ENCODE assay signal across 7 mouse cellular contexts in the genomic region with DNA sequence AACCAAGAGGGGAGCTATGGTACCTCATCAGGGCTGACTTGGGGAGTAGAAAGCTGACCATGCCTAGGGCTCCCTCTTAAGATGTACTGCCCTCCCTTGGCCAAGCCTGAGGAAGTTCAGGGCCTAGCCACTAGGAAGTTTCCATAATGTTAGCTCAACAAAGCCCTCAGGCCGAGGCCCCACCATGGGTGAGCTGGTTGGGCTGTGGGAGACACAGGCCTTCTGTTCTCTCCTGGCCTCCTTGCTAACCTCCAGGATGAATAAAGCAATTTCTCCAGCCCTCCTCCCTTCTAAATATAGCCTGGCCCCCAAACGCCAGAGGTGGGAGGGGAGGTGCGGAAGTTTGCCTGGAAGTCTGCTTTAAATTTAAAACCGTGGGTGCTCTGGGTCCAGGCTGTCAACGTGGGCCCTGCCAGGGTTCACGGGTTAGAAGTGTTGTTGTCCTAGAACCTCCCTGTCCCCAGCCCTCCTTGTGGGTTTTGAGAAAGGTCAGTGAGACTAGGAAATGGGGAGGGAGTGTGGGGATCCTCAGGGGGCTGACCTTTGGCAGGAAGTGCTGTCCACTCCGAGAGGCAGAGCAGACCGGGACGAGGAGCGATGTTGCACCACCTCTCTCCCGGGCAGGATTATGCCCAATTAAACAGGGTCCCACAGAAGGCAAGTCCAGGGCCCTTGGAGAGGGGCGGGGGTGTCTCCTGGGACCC. TPM values are rescaled to one million over a fixed set of nuclear protein-coding genes. Genes with fewer than 3 reads are reported as not detected.
DNase-seq lines count a peak whose midpoint lies in the region; ATAC-seq and TF ChIP-seq lines count a peak whose summit lies in the region.

No protein-coding gene starts in this region.

- H3K4me1 ChIP-seq in embryonic facial prominence, embryonic 15.5 days: peaks cover 46% of the 10 kb centered on the region
- peaks cover 27% of the 10 kb centered on the region for H3K4me1 ChIP-seq in hindbrain, embryonic 16.5 days (ENCODE audit: control insufficient read depth, insufficient read depth, low read depth, low read length)
- H3K4me1 ChIP-seq in lung, postnatal 0 days (ENCODE audit: insufficient read depth, low read depth, low read length): peaks cover 5% of the 10 kb centered on the region; the same call in 1 of the 2 replicates

- 13% methylated on average over 12 of the region's 12 CpGs for WGBS in embryonic facial prominence, embryonic 15.5 days
- 27% methylated on average over 12 of the region's 12 CpGs for WGBS in hindbrain, embryonic 16.5 days
- 17% methylated on average over 12 of the region's 12 CpGs for WGBS in lung, postnatal 0 days

- H3K36me3 ChIP-seq in embryonic facial prominence, embryonic 15.5 days: no peaks in the 10 kb centered on the region
- H3K36me3 ChIP-seq in hindbrain, embryonic 16.5 days (ENCODE audit: control insufficient read depth, insufficient read depth, low read length): no peaks in the 10 kb centered on the region
- H3K36me3 ChIP-seq in lung, postnatal 0 days (ENCODE audit: insufficient read depth, low read length): no peaks in the 10 kb centered on the region

- peak overlapping the region; percentile 60 for H3K27ac ChIP-seq in embryonic facial prominence, embryonic 15.5 days (replicated peaks)
- H3K27ac ChIP-seq in hindbrain, embryonic 16.5 days (ENCODE audit: low read depth, low read length): no peak overlapping the region
- H3K27ac ChIP-seq in lung, postnatal 0 days (ENCODE audit: low read length): peak overlapping the region; percentile 84

- no peaks in the 10 kb centered on the region for H3K9me3 ChIP-seq in embryonic facial prominence, embryonic 15.5 days (replicated peaks)
- H3K9me3 ChIP-seq in hindbrain, embryonic 16.5 days (ENCODE audit: control insufficient read depth, low read length): no peaks in the 10 kb centered on the region
- no peaks in the 10 kb centered on the region for H3K9me3 ChIP-seq in lung, postnatal 0 days (ENCODE audit: low read length)

- H3K27me3 ChIP-seq in embryonic facial prominence, embryonic 15.5 days: peaks cover 4% of the 10 kb centered on the region; the same call in 1 of the 2 replicates
- peaks cover 5% of the 10 kb centered on the region; the same call in 1 of the 2 replicates for H3K27me3 ChIP-seq in hindbrain, embryonic 16.5 days (replicated peaks; ENCODE audit: control insufficient read depth, insufficient read depth, low read length)
- no peaks in the 10 kb centered on the region for H3K27me3 ChIP-seq in lung, postnatal 0 days (replicated peaks; ENCODE audit: insufficient read depth, low read length)

- peak; percentile 55 for TF ChIP-seq CTCF in lung, postnatal 0 days (IDR thresholded peaks at IDR 0.05)

- peak; percentile 18; the same call in 1 of the 2 replicates for ATAC-seq in embryonic facial prominence, embryonic 15.5 days (ENCODE audit: insufficient number of reproducible peaks, low FRiP score, low TSS enrichment, low read depth)
- no peak for ATAC-seq in hindbrain, embryonic 16.5 days
- peak; percentile 58 for ATAC-seq in lung, postnatal 0 days
- ATAC-seq in monocyte, adult 5-6 weeks (replicated peaks; ENCODE audit: insufficient number of reproducible peaks, low FRiP score, low TSS enrichment, poor library complexity, severe bottlenecking): no peak

- H3K4me3 ChIP-seq in embryonic facial prominence, embryonic 15.5 days (replicated peaks): peak overlapping the region; percentile 40
- H3K4me3 ChIP-seq in hindbrain, embryonic 16.5 days (ENCODE audit: low read length): peak overlapping the region; percentile 32
- H3K4me3 ChIP-seq in lung, postnatal 0 days (ENCODE audit: low read depth, low read length): peak overlapping the region; percentile 19

- peak overlapping the region; percentile 66 for H3K4me2 ChIP-seq in embryonic facial prominence, embryonic 15.5 days (replicated peaks)
- peak overlapping the region; percentile 58 for H3K4me2 ChIP-seq in hindbrain, embryonic 16.5 days (ENCODE audit: low read length)
- H3K4me2 ChIP-seq in lung, postnatal 0 days (replicated peaks; ENCODE audit: low read depth, low read length): peak overlapping the region; percentile 50

- DNase-seq in NIH3T3 (ENCODE audit: low read depth): peak; percentile 79
- DNase-seq in lung, postnatal 0 days (ENCODE audit: low spot score): peak; percentile 84
- no peak for DNase-seq in ovary, adult 18-20 months (ENCODE audit: low spot score)
- DNase-seq in right cerebral cortex, postnatal 4 days: no peak

- no peak for TF ChIP-seq EP300 in lung, postnatal 0 days (IDR thresholded peaks at IDR 0.05)

- peak overlapping the region; percentile 35; the same call in 1 of the 2 replicates for H3K9ac ChIP-seq in embryonic facial prominence, embryonic 15.5 days
- H3K9ac ChIP-seq in hindbrain, embryonic 16.5 days (ENCODE audit: low read depth, low read length): peak overlapping the region; percentile 47
- no peak overlapping the region for H3K9ac ChIP-seq in lung, postnatal 0 days (replicated peaks; ENCODE audit: low read depth)

RNA-seq across cellular contexts. Expression of gene Exoc3l4, which starts 4.1 kb away (rescaled TPM):
- polyA plus RNA-seq in embryonic facial prominence, embryonic 15.5 days (2015; fragmentation: Nextera tagmentation; extraction: Ambion mirVana): 10.6 and 11.1 TPM in 2 replicates
- polyA plus RNA-seq in hindbrain, embryonic 16.5 days (2015; fragmentation: Nextera tagmentation; extraction: Ambion mirVana): 2.6 and 2.7 TPM in 2 replicates
- 21.3 and 24.4 TPM in 2 replicates for polyA plus RNA-seq in lung, postnatal 0 days (2015; fragmentation: Nextera tagmentation; extraction: Ambion mirVana)
- total RNA-seq in monocyte, adult 5-6 weeks (2017): 1.1 TPM in 1 of 3 replicates, not detected in the others

RNA-seq across cellular contexts. Expression of gene Lbhd2, which starts 6.1 kb away (rescaled TPM):
- 3.7 and 5.0 TPM in 2 replicates for polyA plus RNA-seq in embryonic facial prominence, embryonic 15.5 days (2015; fragmentation: Nextera tagmentation; extraction: Ambion mirVana)
- polyA plus RNA-seq in hindbrain, embryonic 16.5 days (2015; fragmentation: Nextera tagmentation; extraction: Ambion mirVana): 2.5 and 3.3 TPM in 2 replicates
- 0.37 and 1.1 TPM in 2 replicates for polyA plus RNA-seq in lung, postnatal 0 days (2015; fragmentation: Nextera tagmentation; extraction: Ambion mirVana)
- total RNA-seq in monocyte, adult 5-6 weeks (2017): not detected in 3 replicates

RNA-seq across cellular contexts. Expression of gene Tnfaip2, which starts 29.5 kb away (rescaled TPM):
- 11.8 and 17.6 TPM in 2 replicates for polyA plus RNA-seq in embryonic facial prominence, embryonic 15.5 days (2015; fragmentation: Nextera tagmentation; extraction: Ambion mirVana)
- 0.79 and 1.2 TPM in 2 replicates for polyA plus RNA-seq in hindbrain, embryonic 16.5 days (2015; fragmentation: Nextera tagmentation; extraction: Ambion mirVana)
- 17.0 and 26.3 TPM in 2 replicates for polyA plus RNA-seq in lung, postnatal 0 days (2015; fragmentation: Nextera tagmentation; extraction: Ambion mirVana)
- total RNA-seq in monocyte, adult 5-6 weeks (2017): 25.9 to 40.4 TPM (median 27.4 TPM) in 3 replicates

RNA-seq across cellular contexts. Expression of gene Cdc42bpb, which starts 35.2 kb away (rescaled TPM):
- 33.2 and 36.1 TPM in 2 replicates for polyA plus RNA-seq in embryonic facial prominence, embryonic 15.5 days (2015; fragmentation: Nextera tagmentation; extraction: Ambion mirVana)
- 35.3 and 40.4 TPM in 2 replicates for polyA plus RNA-seq in hindbrain, embryonic 16.5 days (2015; fragmentation: Nextera tagmentation; extraction: Ambion mirVana)
- polyA plus RNA-seq in lung, postnatal 0 days (2015; fragmentation: Nextera tagmentation; extraction: Ambion mirVana): 29.0 and 32.5 TPM in 2 replicates
- 37.5 to 41.2 TPM (median 40.7 TPM) in 3 replicates for total RNA-seq in monocyte, adult 5-6 weeks (2017)

Comparison
In these comparisons a context has a peak if more than half of its experiments do, and no peak if none do; other contexts are left out.
1. DNase-seq: peak in NIH3T3 (single experiment) and lung, postnatal 0 days (single experiment); none in ovary, adult 18-20 months (single experiment) and right cerebral cortex, postnatal 4 days (single experiment).
2. ATAC-seq: peak in embryonic facial prominence, embryonic 15.5 days (single experiment) and lung, postnatal 0 days (single experiment); none in hindbrain, embryonic 16.5 days (single experiment) and monocyte, adult 5-6 weeks (single experiment).
3. Peak in every context shown above with its lines, with median percentiles within 50 percentile points of each other: H3K4me2 ChIP-seq and H3K4me3 ChIP-seq.